Mouse (Mus musculus) large intestine, adult 2 months (tissue): ENCODE data around the gene Pfkfb3. TPM values are rescaled to one million over a fixed set of nuclear protein-coding genes. Genes with fewer than 3 reads are reported as not detected.

ENCODE experiments used
- DNase-seq: peaks from one replicate; pipeline ENCODE4 v3.0.0-alpha.2; 2012; ENCODE audit warnings: low read depth, low spot score
- WGBS: fragments of 180-500 bp; shearing (Covaris S2); methylation state at CpG from one replicate; pipeline ENCODE4 v1.1.7; 2018; 5-methylcytosine and 5-hydroxymethylcytosine counted together
- polyA plus RNA-seq: library from polyadenylated mRNA; depleted of rRNA; stranded (reverse); fragments of >200 nt; gene quantifications from 2 replicates; pipeline ENCODE4 v1.2.3, GENCODE M21; 2012

Pfkfb3 gene
- polyA plus RNA-seq, 1 experiment, result 14.7 TPM

DNA sequence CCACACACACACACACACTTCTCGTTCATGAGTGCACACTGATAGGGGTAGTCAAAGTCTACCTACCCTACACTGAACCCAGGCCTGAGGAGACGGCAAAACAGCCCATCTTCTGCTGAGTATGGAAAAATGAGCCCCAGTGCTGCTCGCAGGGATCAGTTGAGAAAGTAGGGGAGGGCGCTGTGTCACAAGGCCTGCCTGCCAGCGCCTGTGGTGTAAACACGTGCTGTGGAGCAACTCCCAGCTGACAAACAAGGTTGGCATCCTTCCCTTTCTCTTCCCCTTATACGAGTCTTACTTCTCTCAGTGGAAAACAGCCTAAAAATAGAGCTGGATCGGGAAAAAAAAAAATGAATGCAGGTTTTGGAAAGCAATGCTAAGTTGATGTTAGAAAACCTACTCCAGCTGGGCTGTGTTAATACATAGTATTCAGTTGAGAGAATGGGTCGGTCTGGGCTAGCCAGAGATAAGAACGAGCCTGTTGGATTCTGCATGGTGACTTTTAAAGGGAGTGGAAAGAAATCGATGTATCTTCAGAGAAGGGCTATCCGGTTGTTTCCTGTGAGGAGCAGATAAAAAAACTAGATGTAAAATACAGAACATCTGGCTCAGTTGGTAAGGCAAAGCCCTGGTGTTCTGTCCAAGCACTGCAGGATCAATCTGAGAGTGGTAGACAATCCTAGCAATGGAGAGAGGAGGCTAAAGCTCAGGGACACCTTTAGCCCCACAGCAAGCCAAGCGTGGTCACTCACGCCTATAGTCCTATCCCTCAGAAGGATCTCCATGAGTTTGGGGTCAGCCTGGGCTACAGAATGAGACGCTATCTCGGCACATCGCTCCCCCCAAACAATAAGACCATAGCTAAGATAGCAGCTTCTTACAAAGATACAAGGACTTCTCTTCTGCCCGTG lies 40.6 kb downstream of the Pfkfb3 start:
- WGBS, result 61% methylated on average over 18 of the region's 18 CpGs
- DNase-seq, result no peak

DNA sequence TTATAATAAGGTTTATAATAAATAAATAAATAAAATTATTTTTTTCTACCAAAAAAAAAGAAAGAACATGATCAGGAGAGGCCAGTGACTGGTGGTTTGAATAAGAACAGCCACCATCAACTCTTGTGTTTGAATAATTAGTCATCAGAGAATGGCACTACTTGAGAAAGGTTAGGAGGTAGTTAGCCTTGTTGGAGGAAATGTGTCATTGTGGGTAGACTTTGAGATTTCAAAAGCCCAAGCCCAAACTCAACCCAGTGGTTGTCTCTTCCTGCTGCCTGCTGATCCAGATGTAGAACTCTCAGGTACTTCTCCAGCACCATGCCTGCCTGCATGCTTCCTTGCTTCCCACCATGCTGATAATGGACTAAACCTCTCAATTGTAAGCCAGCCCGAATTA lies 41.8 kb downstream of the Pfkfb3 start:
- WGBS, result 92% methylated on average over 1 of the region's 1 CpGs
- no peak for DNase-seq

DNA sequence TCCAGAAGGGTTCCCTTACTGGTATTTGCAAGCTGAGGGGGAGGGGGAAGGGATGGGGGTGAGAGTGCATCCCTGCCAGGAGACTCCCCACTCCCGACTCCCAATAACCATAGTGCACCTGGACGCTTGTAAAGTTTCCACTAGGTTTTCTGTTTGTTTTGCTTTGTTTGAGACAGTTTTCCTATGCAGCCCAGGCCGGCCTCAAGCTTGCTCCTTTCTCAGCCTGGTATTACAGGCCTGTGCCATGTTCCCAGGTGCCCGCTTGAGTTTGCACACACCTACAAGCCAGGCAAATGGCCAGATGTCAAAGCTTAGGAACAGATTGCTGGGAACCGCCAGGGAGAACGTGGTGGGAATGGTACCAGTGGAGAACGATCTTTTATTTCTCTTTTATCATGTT lies 50.1 kb downstream of the Pfkfb3 start:
- no peak for DNase-seq
- WGBS, result 27% methylated on average over 7 of the region's 7 CpGs

DNA sequence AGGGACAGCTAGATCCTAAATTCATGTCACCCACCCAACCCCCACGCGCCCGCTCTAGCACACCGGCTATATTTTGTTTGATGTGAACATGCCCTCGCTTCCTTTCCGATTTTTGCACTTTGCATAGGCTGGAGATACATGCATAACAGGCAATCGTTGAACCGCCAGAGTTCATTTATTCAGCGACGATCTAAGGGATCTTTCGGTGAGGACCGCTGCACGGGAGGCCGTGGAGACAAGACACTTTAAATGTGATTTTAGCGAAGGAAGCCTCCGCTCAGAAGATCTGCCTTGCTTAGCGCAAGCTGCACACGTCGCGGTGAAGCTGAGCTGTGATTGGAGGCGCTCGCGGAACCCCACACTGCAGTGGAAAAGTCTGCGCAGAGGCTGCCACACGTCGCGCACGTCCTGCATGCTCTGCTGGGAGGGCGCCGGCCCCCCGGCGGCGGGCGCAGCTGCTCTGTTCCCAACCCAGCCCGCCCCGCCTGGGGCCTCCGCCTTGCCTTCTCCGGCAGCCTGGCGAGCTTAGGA lies 50.9 kb downstream of the Pfkfb3 start:
- no peak for DNase-seq
- WGBS, result under 1% methylated on average over 39 of the region's 39 CpGs

DNA sequence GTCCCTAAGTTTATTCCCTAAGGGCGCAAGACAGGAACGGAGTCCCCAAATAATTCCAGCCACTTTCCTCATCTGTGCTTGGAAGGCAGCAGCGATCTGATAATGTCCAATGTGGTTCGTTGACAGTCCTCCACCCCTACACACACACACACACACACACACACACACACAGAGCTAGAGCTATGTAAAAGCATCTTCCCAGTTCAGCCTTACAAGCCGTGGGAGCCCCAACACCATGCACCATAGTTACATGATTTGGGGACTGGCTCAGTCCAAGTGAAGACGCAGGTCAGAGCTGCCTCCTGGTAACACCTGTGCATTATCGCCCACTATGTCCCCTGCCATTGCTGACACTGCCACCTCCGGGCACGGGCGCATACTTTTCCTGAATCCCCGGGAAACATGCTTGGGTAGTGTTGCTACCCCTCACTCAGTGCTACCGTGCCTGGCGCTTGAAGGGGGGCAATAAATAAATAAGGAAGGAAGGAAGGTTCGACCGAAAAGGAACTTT lies 51.6 kb downstream of the Pfkfb3 start:
- no peak for DNase-seq
- WGBS, result 0% methylated on average over 15 of the region's 15 CpGs

DNA sequence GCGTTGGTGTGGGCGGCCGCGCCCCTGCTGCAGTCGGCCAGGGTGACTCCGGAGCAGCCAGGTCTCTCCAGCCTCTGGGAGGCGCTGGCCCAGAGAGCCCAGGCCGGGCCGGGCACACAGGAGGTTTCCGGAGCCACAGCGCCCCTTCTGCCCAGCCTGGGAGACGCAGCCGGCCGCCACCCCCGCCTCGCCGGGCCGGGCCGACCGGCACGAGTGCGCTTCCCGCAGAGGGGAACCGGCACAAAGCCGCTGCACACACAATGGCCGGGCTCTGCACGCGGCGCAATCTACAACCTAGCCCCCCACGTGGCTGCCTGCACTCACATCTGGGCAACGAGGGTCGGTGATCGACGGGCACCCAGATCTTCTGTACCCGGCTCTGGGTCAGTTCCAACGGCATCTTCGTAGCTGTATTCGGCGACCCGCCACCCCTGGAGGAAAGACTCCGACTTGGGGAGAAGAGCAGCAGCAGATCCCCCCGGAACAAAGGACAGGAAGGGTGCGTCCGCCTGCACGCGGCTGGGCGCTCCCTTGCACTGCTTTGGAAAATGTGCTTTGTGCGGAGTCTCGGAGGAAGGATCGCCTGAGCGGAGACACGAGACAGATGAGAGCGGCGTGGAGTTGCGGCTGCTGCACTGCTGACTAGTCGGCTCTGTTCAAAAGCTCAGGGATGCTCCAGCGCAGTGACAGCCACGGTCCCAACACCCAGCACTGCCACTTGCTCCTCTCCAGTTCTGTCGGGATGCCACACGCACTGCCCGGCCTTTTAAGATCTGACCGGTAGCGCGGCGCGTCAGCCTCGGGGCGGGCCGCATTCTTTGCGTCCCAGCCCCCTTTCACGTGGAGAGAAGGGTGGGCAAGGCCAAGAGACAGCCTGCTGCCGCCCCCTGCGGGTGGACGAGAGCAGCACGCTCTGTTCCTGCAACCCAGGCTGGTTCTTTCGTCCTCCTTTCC lies 52.3 kb downstream of the Pfkfb3 start:
- 1% methylated on average over 76 of the region's 76 CpGs for WGBS
- peak; percentile 54 for DNase-seq

DNA sequence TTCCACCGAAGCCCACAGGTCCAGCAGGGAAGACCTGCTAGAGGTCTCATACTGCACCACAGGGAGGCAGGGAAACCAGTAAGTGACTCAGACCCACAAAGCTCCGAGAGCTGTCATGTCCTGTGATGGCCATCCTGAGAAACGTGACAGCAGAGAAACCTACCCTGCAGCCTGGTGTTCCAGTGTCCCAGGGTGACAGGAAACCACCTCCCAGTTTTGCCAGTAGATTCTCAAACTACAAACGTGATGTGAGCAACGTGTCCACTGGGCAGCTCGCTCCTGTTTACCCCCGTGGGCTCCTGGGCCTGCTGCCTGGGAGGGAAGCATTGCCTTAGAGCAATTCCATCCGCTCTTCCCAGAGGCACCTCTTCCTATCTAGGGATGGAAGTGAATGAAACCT lies 53.2 kb downstream of the Pfkfb3 start:
- no peak for DNase-seq
- 30% methylated on average over 8 of the region's 8 CpGs for WGBS

DNA sequence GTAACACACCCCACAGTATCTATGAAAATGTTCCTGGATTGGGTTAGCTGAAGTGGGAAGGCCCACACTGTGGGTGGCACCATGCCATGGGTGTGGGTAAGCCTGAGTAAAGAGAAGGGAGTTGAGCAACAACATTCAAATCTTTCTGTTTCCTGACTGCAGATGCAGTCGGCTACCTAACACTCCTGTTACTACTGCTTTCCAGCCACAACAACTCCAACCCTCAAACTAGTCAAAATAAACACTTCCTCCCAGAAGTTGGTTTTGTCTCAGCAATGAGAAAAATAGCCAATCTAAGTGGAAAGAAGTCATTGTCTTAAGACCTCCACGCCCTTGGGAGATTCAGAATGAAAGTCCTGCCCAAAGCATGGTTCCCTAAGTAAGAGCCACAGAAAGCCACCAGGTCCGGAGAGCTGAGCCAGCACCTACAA lies 57.3 kb downstream of the Pfkfb3 start:
- WGBS, result 62% methylated on average over 3 of the region's 3 CpGs
- no peak for DNase-seq

DNA sequence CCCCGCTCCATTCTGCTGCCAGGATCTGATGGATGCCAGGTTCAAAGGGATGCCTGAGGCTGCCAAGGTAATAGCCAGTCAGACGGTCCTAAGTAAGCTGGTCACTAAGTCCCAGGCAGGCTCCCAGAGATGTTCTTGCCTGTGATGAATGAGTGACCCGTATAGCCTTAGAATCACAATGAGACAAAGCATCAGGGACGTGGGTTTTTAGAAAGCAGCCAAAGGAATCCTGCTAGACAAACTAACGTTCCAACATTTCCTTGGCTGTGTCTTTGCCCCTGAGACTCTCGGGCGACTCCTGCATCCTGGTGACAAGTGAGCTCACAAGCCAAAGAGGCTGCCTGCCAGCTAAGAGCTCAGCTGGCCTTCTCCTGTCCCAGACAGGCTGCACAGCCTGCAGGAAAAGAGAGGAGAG lies 59.0 kb downstream of the Pfkfb3 start:
- no peak for DNase-seq
- whole genome bisulfite sequencing, result 75% methylated on average over 7 of the region's 7 CpGs

DNA sequence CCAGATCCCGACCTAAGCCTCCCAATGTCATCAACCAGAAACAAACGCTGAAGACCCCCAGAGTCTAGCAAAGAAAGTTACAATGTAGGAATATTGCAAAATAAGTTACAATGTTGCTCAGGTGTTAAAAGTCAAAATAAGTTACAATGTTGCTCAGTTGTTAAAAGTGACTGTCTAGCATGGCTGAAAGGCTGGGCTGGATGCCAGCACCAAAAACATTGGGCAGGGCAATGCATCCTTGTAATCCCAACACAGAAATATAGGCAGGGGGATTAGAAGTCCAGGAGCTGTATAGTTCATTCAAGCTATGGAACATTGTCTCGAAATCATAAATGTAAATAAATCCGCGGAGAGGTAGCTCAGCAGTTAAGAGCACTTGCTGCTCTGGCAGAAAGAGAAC lies 61.0 kb downstream of the Pfkfb3 start:
- 87% methylated on average over 5 of the region's 5 CpGs for WGBS
- no peak for DNase-seq

DNA sequence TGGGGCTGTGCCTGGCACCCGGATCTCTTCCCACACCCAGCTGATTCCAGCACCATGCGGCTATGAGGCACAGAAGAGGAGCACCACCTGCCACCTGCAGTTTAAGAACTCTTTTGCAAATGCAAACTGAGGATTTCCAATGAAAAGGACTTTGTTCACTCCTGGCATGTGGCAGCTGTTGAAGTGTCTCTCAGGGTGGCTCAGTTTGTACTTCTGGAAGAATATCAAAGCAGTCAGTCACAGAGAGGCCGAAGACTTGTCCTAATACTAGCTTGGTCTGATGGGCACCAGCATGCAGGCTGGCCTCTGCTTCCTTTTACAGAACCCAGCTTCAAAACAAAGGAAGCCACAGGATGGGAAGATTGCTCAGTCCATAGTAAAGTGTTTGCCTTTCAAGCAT lies 62.4 kb downstream of the Pfkfb3 start:
- DNase-seq, result no peak
- 49% methylated on average over 3 of the region's 3 CpGs for WGBS

DNA sequence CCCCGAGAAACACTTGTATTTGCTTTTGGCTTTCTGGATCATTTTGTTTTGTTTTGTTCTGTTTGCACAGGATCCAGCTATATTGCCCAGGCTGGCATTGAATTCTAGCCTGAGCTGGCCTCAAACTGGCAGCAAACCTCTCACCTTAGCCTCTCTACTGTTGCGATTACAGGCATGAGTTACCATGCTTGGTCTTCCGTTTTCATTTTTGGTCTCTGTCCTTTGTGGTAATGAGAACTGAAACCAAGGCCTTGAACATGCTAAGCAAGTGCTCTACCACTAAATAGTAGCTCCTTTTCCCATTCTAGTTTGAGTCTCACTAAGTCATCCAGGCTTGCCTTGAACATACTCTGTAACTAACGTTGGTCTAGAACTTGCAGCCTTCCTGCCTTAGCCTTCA lies 63.3 kb downstream of the Pfkfb3 start:
- 62% methylated on average over 4 of the region's 4 CpGs for WGBS
- no peak for DNase-seq

DNA sequence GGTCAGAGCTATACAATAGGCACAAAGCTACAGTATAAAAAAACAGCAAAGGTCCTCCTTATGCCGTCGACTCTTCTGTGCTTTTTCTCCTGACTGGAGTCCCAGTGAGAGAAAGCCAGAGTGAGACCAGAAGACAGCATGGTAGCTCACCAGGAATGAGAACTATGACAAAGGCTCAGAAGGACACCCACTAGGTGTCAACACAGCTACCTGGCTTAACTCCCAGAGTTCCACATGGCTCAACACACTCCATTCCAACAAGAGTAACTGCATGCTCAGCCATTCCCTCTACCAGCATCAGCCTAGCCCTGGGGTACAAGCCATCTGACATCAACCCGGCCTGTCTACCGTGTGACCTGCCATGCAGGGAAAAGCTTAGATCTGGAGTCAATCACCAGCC lies 70.7 kb downstream of the Pfkfb3 start:
- DNase-seq, result no peak
- 94% methylated on average over 4 of the region's 4 CpGs for WGBS

DNA sequence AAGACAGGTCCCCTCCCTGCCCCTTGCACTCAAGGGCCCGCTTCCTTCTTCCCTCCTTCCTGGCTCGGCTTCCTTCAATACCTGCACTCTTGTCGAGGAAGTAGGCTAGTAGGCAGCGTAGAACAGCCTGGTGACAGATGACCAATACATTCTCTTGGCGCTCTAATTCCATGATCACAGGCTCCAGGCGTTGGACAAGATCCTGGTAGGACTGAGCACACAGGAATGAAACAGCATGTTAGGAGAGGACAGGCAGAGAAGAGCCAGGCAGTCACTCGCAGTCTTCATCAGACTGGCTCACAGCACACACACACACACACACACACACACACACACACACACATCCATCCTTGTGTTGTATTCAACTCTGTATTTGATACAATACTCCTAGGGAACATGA lies 71.5 kb downstream of the Pfkfb3 start:
- DNase-seq, result no peak
- 85% methylated on average over 7 of the region's 7 CpGs for WGBS

DNA sequence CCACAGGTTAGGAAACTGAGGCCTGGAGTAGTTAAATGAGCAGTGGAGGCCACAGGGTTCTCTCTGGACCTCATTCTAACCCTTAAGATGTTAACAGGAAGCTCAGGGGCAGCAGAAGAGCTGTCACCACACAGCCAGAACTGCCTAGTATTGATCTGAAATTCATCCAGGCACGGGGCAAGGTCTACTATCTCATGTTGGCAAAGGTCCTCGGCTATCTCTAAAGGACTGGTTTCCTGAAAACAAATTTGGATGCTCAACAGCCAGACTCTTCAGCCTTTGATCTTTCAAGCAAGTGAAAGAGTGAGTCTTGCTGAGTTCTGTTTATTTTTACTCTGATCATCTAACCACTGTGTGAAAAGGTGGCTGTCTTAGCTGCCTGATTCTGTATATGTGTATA lies 74.9 kb downstream of the Pfkfb3 start:
- no peak for DNase-seq
- WGBS, result 71% methylated on average over 2 of the region's 2 CpGs

DNA sequence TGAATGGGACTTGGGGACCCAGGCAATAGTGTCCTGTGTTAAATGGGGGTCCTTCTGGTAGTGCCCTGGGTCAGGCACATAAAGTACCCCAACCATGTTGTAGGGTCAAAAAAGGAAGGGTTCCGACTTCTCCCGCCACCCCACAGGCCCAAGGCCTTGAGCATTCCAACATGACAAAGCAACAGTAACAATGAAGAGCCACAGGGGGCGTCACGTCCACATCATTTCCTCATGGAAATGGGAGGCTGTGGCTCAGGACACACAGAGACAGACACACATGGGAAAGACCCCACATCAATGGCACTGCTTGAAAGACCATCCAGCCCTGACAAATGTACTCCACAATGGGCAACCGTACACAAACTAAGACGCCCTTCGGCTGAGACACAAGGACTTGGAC lies 78.6 kb downstream of the Pfkfb3 start:
- 95% methylated on average over 7 of the region's 7 CpGs for WGBS
- DNase-seq, result no peak

DNA sequence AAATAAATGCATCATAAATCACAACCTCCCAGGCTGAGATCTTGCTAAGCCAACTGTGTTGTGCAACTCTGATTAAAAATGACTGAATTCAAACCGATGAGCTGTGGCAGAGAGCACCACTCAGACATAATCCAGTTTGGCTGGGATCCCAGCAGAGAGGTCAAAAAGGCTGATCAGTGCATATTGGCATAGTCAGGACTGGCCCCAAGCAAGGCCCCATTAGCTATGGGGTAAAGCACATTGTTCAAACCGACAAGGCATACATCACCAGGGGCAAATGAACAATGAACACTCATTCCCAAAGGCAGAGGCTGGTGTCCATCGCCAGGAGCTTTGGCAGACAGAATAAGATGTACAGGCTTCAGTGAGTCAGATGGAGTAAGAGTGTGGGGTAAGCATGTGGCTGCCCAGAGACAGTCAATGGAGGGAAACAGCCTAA lies 89.2 kb downstream of the Pfkfb3 start:
- no peak for DNase-seq
- WGBS, result 55% methylated on average over 3 of the region's 3 CpGs

DNA sequence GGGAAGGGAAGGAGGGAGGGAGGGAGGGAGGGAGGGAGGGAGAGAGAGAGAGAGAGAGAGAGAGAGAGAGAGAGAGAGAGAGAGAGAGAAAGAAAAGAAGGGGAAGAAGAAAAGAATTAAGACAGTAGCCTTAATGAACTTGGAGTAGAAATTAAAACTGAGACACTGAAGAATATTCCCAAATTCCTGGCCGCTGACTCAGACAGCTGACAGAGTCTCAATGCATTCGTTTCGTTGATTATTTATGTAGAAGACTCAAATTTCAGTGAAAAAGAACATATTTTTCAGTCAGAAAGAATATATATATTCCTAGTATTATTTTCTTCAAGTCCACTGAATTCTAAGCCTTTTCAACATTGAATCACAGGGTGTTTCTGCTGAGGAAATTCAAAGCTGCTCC lies 92.9 kb downstream of the Pfkfb3 start:
- DNase-seq, result no peak
- WGBS, result 75% methylated on average over 3 of the region's 3 CpGs

DNA sequence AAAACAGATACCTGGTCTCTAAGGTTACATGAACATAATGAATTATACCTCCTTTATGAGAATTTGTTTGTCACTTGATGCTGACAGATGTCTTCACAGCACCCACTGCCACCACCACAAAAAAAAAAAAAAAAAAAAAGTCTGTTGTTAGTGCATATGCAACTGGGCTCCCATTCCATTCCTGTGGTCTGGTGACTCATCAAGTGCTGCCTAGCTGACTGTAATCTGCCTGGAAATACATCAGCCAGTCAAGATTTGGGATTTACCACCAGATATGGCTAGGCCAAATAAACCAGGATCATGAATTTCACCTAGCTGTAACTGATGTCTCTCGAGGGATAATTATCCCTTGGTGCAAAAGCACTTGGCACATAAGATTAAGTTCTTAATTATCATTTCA lies 95.4 kb downstream of the Pfkfb3 start:
- DNase-seq, result no peak
- 67% methylated on average over 1 of the region's 1 CpGs for WGBS

DNA sequence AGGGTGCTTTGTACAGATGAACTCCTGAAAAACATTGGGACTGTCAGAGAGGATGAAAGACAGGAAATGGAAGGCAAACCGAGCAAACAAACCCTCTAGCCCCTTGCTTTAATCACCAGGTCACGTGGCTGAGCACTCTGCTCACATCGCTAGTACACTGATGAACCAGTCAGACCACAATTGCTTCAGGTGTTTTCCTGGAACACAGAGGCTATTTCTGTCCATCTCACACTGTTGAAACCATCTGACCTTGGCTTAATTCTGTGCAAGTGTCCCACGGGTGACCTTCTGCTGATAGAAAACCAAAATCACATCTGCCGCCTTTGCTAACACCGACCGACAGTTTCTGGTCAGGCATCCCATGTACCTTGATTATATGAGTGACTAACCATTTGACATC lies 96.0 kb downstream of the Pfkfb3 start:
- DNase-seq, result no peak
- 44% methylated on average over 7 of the region's 7 CpGs for WGBS
